ENCODE assay signal across 25 mouse cellular contexts in the genomic region with DNA sequence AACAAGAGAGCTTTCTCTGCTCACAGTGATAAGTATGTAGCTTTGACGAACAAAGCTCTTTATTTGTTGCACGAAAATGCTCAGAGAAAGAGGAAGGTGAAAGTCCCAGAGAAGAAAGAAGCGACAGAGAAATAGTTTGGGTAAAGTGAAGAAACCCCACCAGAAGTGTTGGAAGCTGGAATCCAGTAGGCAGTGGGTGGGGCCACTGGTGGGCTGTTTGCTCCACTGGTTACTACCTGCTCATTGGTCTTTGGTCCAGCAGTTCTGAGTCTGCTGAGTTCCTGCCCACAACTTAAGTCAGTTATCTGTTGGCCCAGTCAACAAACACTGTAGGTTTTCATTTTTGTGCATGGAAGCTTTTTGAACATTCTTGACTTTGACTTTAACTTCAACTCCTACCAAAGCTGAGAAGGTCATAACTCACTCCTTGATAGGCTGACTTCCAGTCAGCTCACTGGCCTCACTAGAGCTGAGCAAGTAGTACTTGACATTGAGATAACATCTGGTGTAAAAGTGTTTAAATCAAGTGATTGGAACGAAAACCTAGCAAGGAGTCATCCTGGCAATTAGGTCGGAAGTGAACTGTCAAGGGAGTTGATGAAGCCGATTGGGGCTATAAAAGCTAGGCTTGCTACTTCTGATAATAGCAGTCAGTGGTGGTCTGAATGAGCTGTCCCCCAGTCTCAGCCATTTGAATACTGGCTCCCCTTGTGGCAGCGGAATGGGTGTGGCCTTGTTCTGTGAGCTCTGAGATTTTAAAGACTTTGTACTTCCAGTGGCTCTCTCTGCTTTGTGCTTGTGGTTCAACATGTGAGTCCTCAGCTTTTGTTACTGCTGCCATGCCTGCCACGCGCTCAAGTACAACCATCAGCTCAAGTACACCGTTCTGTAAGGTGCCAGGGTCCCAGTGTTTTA.
DNase-seq lines count a peak whose midpoint lies in the region; ATAC-seq and TF ChIP-seq lines count a peak whose summit lies in the region.
"Had no signal": no experiment of that assay in that cellular context is flagged by ENCODE, and none has a peak within 500 bp of the region (broad histone marks: within the 10 kb centered on the region; RNA-seq: fewer than 3 reads in every experiment).

No protein-coding gene starts in this region.

- 0 out of 2 replicates have a peak, but pooled peaks have one; percentile 42 for ATAC-seq in kidney, embryonic 16.5 days (ENCODE audit: low FRiP score, low TSS enrichment)
- peak; percentile 36 for ATAC-seq in intestine, postnatal 0 days
- ATAC-seq: CD4-positive, CD25-positive, alpha-beta regulatory T cell, adult 4 months; forebrain, embryonic 14.5 days; hindbrain, embryonic 16.5 days; Patski had no signal

- H3K36me3 ChIP-seq in kidney, embryonic 16.5 days (ENCODE audit: insufficient read depth, low read length), result no peaks in the 10 kb centered on the region
- H3K36me3 ChIP-seq in intestine, postnatal 0 days (ENCODE audit: control insufficient read depth, insufficient read depth), result no peaks in the 10 kb centered on the region
- H3K36me3 ChIP-seq: embryonic facial prominence, embryonic 15.5 days; forebrain, embryonic 10.5 days; heart, embryonic 13.5 days; hindbrain, embryonic 12.5 days had no signal

- 62% methylated on average over 10 of the region's 10 CpGs for WGBS in kidney, embryonic 16.5 days
- WGBS in intestine, postnatal 0 days, result 59% methylated on average over 10 of the region's 10 CpGs

- no peaks in the 10 kb centered on the region for H3K9me3 ChIP-seq in kidney, embryonic 16.5 days (ENCODE audit: low read length)
- no peaks in the 10 kb centered on the region for H3K9me3 ChIP-seq in intestine, postnatal 0 days (ENCODE audit: control insufficient read depth)
- H3K9me3 ChIP-seq: embryonic facial prominence, embryonic 15.5 days; forebrain, embryonic 10.5 days; heart, embryonic 13.5 days; hindbrain, embryonic 12.5 days had no signal

- no peak overlapping the region for H3K9ac ChIP-seq in kidney, embryonic 16.5 days (replicated peaks; ENCODE audit: low read length)
- H3K9ac ChIP-seq in intestine, postnatal 0 days (ENCODE audit: low read depth, low read length), result no peak overlapping the region
- H3K9ac ChIP-seq: embryonic facial prominence, embryonic 15.5 days; heart, embryonic 13.5 days; hindbrain, embryonic 12.5 days had no signal

- H3K4me1 ChIP-seq in kidney, embryonic 16.5 days (ENCODE audit: insufficient read depth, low read length), result no peaks in the 10 kb centered on the region; the same call in 1 of the 2 replicates
- no peaks in the 10 kb centered on the region for H3K4me1 ChIP-seq in intestine, postnatal 0 days (replicated peaks; ENCODE audit: control insufficient read depth, insufficient read depth, low read length)
- H3K4me1 ChIP-seq: embryonic facial prominence, embryonic 15.5 days; forebrain, embryonic 10.5 days; hindbrain, embryonic 12.5 days had no signal

- DNase-seq in heart, adult 11 months, result peak; percentile 70
- no peak for DNase-seq in heart, adult 8-10 months (ENCODE audit: low spot score)
- DNase-seq in kidney, postnatal 25 days, result no peak
- DNase-seq in R1 (ENCODE audit: low read depth, low spot score), result peak; percentile 60
- DNase-seq in thymus, adult 18-20 months, result no peak
- no peak for DNase-seq in thymus, postnatal 36 days
- DNase-seq: adrenal gland, adult 8-10 months; adrenal gland, postnatal 36 days; B cell, adult 2 months; cerebellum, adult 2 months; cerebellum, postnatal 10 days; gastrocnemius, postnatal 10 days; heart, adult 2 months; heart, postnatal 4 days had no signal

- no peaks in the 10 kb centered on the region for H3K27me3 ChIP-seq in kidney, embryonic 16.5 days (ENCODE audit: insufficient read depth, low read length)
- no peaks in the 10 kb centered on the region for H3K27me3 ChIP-seq in intestine, postnatal 0 days (replicated peaks; ENCODE audit: control insufficient read depth, insufficient read depth, low read length)
- H3K27me3 ChIP-seq: embryonic facial prominence, embryonic 15.5 days; heart, embryonic 13.5 days; hindbrain, embryonic 12.5 days; Patski had no signal

- no peak overlapping the region for H3K4me2 ChIP-seq in kidney, embryonic 16.5 days (replicated peaks; ENCODE audit: low read depth, low read length)
- H3K4me2 ChIP-seq in intestine, postnatal 0 days (replicated peaks; ENCODE audit: low read depth), result no peak overlapping the region
- H3K4me2 ChIP-seq: embryonic facial prominence, embryonic 15.5 days; heart, embryonic 13.5 days; hindbrain, embryonic 12.5 days had no signal

- no peak overlapping the region for H3K4me3 ChIP-seq in kidney, embryonic 16.5 days (ENCODE audit: low read length)
- H3K4me3 ChIP-seq in intestine, postnatal 0 days (ENCODE audit: low read depth, low read length), result no peak overlapping the region
- H3K4me3 ChIP-seq: embryonic facial prominence, embryonic 15.5 days; erythroblast, embryonic 14.5 days; forebrain, embryonic 10.5 days; heart, adult 2 months; heart, embryonic 13.5 days; hindbrain, embryonic 12.5 days had no signal

- TF ChIP-seq CTCF in intestine, postnatal 0 days (IDR thresholded peaks at IDR 0.05; ENCODE audit: low read depth), result no peak; the same call in 1 of the 2 replicates

- no peak overlapping the region for H3K27ac ChIP-seq in kidney, embryonic 16.5 days (ENCODE audit: low read length)
- H3K27ac ChIP-seq in intestine, postnatal 0 days (ENCODE audit: low read depth, low read length), result no peak overlapping the region
- H3K27ac ChIP-seq: embryonic facial prominence, embryonic 15.5 days; forebrain, embryonic 10.5 days; heart, adult 2 months; heart, embryonic 13.5 days; hindbrain, embryonic 12.5 days had no signal

Comparison
In these comparisons a context has a peak if more than half of its experiments do, and no peak if none do; other contexts are left out.
1. DNase-seq: peak in heart, adult 11 months (single experiment) and R1 (single experiment); none in heart, adult 8-10 months (single experiment), kidney, postnatal 25 days (0 of 2), thymus, adult 18-20 months (0 of 2) and thymus, postnatal 36 days (0 of 2).